Mouse (Mus musculus) retina, embryonic 14.5 days (tissue): ENCODE results near the gene H2-Q1.
"Not testable (repeated sequence)": the region's sequence is repeated elsewhere in the genome, so short reads cannot be mapped to it uniquely, and the experiment has no call there.

Experiments used
- DNase-seq: peaks from one replicate; pipeline ENCODE4 v3.0.0-alpha.2; 2015; ENCODE audit warnings: low spot score

Gene H2-Q1

DNA sequence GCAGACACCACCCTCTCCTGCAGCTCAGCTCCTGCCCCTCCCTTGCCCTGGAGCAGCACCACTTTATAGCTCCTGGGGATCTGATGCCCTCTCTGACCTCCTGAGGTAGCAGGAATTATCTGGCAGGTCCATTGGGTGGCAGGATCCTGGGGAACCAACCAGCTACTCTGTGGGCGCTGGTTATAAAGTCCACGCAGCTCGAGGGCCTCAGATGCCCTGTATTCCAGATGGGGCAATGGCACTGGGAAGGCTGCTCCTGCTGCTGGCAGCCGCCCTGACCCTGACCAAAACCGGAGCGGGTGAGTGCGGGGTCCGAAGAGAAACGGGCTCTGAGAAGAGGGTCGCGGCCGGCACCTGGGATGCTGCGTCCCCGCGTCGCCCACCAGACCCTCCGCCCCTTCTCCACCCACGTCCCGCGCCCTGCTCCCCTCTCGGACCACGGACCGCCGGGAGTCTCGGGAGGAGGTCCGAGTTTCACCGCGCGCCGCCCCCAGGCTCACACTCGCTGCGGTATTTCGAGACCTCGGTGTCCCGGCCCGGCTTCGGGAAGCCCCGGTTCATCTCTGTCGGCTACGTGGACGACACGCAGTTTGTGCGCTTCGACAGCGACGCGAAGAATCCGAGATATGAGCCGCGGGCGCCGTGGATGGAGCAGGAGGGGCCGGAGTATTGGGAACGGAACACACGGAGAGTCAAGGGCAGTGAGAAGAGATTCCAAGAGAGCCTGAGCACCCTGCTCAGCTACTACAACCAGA, at the start of gene H2-Q1:
TSS of gene H2-Q1 (plus strand) at position 79 of the 755 bp plus-strand sequence.
- no peak for DNase-seq

GRCm38 (mm10) chr17:35272249-35272648, 48.0 kb upstream of the H2-Q1 start:
- DNase-seq: no peak

DNA sequence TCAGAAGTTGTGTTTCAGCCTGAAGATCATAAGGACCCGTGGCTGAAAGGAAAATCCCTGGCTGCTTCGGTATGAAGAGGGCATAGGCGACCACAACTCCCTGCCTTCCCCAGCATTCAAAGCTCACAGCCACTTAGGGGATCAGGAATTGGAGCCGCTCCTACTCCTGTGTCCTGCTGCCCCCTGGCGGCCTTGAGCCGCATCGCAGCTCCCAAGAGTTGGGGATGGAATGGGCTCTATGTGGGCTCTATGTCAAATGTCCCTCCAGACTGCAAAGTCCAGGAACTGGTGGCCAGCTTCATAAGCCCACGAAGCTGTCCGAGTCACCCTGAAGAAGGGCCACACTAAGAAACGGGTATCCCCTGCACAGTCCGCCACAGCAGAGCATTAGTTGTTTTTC, 45.4 kb upstream of the H2-Q1 start:
- DNase-seq: peak; percentile 97

DNA sequence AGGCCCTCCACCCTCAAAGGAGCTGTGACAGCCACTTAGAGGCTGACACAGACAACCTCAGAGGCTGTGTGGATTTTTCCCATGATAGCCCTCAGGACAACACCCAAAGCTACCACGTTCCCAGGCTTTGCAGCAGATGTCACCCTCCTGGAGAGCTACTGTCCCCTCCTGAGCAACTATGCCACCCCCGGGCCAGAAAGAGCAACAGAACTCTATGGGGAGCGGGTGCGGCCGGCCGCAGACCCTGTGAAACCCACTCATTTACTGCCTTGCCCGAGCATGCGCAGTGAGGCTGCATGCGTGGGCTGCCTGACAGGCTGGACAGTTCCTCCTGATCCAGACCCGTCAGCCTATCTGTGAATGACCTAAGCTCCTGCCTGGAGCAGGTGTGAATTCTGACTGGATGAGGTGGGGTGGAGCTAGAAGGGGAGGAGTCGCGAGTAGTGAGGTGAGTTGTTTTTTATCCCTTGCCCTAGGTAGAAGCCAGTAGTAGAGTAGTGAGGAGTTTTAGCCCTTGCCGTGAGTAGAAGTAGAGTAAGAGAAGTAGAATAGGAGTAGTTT, 43.8 kb upstream of the H2-Q1 start:
- no peak for DNase-seq

DNA sequence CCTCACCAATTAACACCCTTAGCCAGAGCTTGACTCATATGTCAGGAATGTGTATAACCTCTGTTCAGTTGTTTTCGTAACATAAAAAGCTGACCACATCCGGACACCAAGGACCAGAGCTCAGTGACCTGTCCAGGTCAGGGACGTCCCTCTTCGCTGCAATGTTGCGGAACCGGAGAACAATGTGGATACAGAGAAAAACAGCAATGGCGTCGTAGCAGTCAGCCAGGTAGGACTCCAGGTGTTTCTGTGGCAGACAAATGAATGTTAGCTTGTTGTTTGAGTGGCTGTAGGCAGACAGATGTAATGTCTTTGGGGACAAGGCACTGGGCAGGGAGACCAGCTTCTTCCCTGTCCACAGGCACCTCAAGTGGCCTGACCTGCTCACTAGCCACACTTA, 42.2 kb upstream of the H2-Q1 start:
- no peak for DNase-seq

- DNase-seq: no peak
These were observed 41.1 kb upstream of the H2-Q1 start for GRCm38 (mm10) chr17:35278957-35279688.

- DNase-seq: no peak
These were observed 39.9 kb upstream of the H2-Q1 start for GRCm38 (mm10) chr17:35280276-35280675.

GRCm38 (mm10) chr17:35285431-35285830, 34.8 kb upstream of the H2-Q1 start:
- DNase-seq: no peak

DNA sequence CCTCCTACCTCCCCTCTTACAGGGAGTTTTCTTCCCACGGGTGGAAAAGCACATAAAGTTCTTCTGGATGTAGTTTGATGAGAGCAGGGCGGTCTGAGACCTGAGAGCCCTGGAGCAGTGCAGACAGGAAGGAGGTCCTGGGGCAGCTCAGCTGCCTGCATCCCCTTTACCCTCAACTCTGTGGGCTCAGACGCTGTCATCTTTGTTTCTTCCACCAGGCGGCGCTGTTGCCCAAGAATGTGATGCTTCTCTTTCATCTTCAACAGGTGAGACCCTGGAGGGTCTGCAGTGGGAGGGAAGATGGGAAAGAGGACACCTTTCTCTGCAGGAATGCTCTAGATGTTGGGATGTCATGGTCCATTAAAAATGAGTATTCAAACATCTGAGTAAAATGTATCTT, 24.4 kb upstream of the H2-Q1 start:
- DNase-seq: peak; percentile 89

- not testable (repeated sequence) for DNase-seq
These were observed 19.8 kb upstream of the H2-Q1 start for GRCm38 (mm10) chr17:35300261-35300945.

DNA sequence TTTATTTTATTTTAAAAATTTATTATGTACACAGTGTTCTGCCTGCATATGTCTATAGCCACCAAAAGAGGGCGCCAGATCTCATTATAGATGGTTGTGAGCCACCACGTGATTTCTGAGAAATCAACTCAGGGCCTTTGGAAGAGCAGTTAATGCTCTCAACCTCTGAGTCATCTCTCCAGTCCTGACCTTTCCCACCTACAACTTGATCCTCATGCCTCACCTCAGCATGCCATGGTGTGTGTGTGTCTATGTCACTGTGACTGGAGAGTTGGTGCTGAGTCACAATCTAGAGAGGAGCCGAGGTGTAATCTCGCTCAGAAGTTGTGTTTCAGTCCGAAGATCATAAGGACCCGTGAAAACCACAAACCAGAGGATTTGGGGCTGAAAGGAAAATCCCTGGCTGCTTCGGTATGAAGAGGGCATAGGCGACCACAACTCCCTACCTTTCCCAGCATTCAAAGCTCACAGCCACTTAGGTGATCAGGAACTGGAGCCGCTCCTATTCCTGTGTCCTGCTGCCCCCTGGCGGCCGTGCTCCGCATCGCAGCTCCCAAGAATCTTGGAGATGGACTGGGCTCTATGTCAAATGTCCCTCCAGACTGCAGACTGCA, 18.5 kb upstream of the H2-Q1 start:
- DNase-seq: peak; percentile 97

- no peak for DNase-seq
These were observed 16.9 kb upstream of the H2-Q1 start for GRCm38 (mm10) chr17:35303271-35303670.

- DNase-seq: no peak
These were observed 16.4 kb upstream of the H2-Q1 start for GRCm38 (mm10) chr17:35303756-35304350.

DNA sequence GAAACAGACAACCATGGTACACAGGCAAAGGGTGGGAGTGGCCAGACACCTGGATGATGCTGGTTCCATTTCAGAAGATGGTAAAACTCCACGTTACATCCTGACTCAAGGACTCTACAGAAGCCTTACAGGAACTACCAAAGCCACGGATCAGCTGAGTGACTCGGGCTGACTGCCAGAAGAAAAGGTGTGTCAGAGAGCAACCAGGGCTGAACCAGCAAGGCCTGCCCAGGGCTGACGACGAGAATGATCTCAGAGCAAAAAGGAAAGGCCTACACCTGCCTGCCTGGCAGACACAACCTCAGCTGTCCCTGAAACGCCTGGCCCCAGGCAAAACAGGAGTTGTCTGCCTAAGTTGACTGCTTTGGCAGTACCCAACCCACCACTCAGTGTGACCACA, 15.7 kb upstream of the H2-Q1 start:
- no peak for DNase-seq

DNA sequence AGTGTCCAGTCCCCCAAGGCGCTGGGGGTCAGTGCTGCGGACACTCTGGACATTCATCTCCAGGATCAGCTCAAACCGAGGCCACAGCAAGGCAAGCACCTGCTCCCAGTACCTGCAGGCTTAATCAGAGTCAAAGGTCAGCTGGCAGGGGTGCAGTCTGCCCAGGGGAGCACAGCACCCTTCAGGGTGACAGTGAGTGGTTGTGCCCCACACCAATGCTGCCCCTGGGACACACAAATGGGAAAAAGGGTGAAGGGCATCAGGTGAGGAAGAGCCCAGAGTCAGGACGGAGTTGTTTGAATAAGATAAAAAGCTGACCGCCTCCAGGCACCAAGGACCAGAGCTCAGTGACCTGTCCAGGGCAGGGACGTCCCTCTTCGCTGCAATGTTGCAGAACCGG, 15.3 kb upstream of the H2-Q1 start:
- DNase-seq: not testable (repeated sequence)

GRCm38 (mm10) chr17:35318671-35319070, 1.5 kb upstream of the H2-Q1 start:
- no peak for DNase-seq

DNA sequence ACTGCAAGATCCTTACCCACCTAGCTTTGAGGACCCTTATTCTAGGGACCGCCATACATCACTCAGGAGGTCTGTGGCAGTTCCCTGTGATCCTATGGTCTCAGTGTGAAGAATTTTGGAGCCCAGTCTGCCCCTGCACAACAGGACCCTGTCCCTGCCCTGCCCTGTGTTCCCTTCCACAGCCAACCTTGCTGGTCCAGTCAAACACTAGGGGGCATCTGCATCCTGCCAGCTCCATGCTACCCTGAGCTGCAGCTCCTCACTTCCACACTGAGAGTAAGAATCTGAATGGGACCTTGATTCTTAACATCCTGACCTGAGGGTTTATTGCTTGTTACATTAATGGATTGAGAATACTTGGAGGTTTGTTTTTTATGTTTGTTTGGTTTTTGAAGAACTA, 4.9 kb downstream of the H2-Q1 start:
- DNase-seq: peak; percentile 47

GRCm38 (mm10) chr17:35326000-35326399, 5.8 kb downstream of the H2-Q1 start:
- DNase-seq: not testable (repeated sequence)

DNA sequence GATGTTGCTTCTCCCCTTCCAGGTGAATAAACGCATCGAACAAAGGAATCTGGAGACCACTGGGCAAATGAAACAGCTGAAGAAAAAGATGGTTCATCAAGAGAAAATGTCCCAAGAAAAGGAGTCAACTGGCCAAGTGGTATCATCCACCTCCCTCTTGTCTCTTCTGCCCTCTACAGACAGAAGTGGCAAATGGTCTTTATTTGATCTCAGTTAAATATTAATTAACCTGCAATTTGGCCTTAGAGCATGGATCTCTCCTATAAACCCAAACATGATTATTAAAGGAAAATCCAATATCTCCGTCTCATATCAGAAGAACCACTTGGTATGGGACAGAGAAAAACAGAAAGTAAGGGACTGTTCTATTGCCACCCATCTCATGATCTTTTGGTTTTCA, 9.5 kb downstream of the H2-Q1 start:
- DNase-seq: not testable (repeated sequence)

DNA sequence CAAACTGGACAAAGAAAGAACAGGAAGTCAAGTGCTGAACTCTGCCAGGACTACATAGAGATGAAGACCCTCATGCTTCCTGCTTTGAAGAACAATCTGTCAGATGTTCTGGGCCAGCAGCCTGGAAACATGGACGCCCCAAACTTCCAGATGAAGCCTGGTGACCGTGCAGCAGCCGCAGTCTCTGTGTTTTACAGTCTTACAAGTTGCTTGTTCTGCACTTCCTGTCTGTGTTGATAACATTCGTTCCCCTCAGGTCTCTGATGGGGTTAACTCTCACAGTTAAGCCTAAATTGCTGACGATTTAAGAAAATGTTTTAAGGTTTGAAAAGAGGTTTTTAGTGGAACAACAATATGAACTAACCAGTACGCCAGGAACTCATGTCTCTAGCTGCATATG, 11.3 kb downstream of the H2-Q1 start:
- DNase-seq: not testable (repeated sequence)

- DNase-seq: no peak
These were observed 22.0 kb downstream of the H2-Q1 start, which contains the start of gene H2-Q2 for GRCm38 (mm10) chr17:35342071-35342671. Gene H2-Q2 (plus strand): TSS chr17:35342242.
